Mouse (Mus musculus) thymus, adult 2 months (tissue): Measurements from ENCODE around the gene Fam83c.

Experiments used
- CTCF ChIP-seq: fragments of 200-500 bp; IDR thresholded peaks from 2 replicates; pipeline ENCODE4 v1.5.1; 2012; ENCODE audit warnings: mild to moderate bottlenecking, control low read depth, low read length, moderate library complexity, borderline replicate concordance; ENCODE audit not compliant: control insufficient read depth, poor library complexity, insufficient read depth; ENCODE audit errors: extremely low read depth
- POLR2A ChIP-seq: fragments of 200-500 bp; IDR thresholded peaks from 2 replicates; pipeline ENCODE4 v1.6.1; 2012; ENCODE audit warnings: mild to moderate bottlenecking, low read length, control low read depth, moderate library complexity; ENCODE audit not compliant: control insufficient read depth, poor library complexity, insufficient read depth; ENCODE audit errors: extremely low read depth

- no peak for TF ChIP-seq POLR2A
- TF ChIP-seq CTCF = no peak
These were observed 3.8 kb downstream of the Fam83c start for GRCm38 (mm10) chr2:155830841-155831240.
